Mouse (Mus musculus): ENCODE data around the gene Tha1.

The Tha1 gene

GRCm38 (mm10) chr11:117824060-117824969, 49.0 kb downstream of the Tha1 start:
- peak; percentile 66 to 82 for DNase-seq

GRCm38 (mm10) chr11:117823411-117823810, 49.9 kb downstream of the Tha1 start:
- DNase-seq = no peak

- no peak for DNase-seq
These were observed 50.5 kb downstream of the Tha1 start for GRCm38 (mm10) chr11:117822728-117823241.

- no peak for DNase-seq
These were observed 51.4 kb downstream of the Tha1 start for GRCm38 (mm10) chr11:117821868-117822267.

GRCm38 (mm10) chr11:117820173-117820572, 53.1 kb downstream of the Tha1 start:
- DNase-seq = no peak

GRCm38 (mm10) chr11:117819095-117819494, 54.2 kb downstream of the Tha1 start:
- no peak for DNase-seq

All from cerebellum, adult 18-20 months (tissue).